Mouse (Mus musculus) duodenum, adult 2 months (tissue): ENCODE data around the gene Gm2696. TPM values are rescaled to one million over a fixed set of nuclear protein-coding genes. Genes with fewer than 3 reads are reported as not detected.

Experiments
- polyA plus RNA-seq: library from polyadenylated mRNA; depleted of rRNA; stranded (reverse); fragments of >200 nt; gene quantifications from 2 replicates; pipeline ENCODE4 v1.2.3, GENCODE M21; 2012; ENCODE audit warnings: low replicate concordance; rRNA removed

Gene Gm2696
- polyA plus RNA-seq: not detected in 2 replicates

DNA sequence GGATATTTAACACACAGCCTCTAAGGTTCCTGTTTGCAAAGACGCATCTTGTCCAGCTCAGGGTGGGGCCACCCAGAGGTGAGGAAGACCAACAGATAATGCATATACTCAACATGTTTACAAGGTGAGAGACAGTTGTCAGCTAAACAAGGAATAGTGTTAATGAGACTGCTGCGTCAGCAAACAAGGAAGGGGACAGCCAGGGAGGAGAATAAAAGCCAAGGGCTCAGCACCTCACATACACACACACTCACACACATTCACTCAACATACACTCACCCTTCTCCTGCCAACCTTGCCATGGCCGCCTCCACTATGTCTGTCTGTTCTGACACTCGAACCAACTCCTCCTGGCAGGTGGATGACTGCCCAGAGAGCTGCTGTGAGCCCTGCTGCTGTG, at the start of gene Gm2696:
Gene Gm2696 (plus strand): TSS at position 301 of the 400 bp plus-strand sequence.

DNA sequence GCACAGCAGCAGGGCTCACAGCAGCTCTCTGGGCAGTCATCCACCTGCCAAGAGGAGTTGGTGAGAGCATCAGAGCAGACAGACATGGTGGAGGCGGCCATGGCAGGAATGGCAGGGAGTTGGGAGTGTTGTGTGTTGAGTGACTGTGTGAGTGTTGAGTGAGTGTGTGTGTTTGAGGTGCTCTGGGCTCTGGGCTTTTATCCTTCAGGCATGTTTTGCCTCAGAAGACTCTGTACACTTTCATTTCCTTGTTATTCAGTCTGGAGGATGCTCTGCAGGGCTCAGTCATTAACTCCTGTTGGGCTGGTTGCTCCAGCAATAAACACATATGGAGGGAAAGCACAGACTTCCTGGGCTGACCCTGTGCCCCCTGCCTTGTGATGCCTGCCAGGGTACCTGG, 43.3 kb upstream of the Gm2696 start, which contains the start of gene Gm3238:
Gene Gm3238 (minus strand): TSS at position 101 of the 400 bp plus-strand sequence.

DNA sequence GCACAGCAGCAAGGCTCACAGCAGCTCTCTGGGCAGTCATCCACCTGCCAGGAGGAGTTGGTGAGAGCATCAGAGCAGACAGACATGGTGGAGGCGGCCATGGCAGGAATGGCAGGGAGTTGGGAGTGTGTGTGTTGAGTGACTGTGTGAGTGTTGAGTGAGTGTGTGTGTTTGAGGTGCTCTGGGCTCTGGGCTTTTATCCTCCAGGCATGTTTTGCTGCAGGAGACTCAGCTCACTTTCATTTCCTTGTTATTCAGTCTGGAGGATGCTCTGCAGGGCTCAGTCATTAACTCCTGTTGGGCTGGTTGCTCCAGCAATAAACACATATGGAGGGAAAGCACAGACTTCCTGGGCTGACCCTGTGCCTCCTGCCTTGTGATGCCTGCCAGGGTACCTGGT, 37.6 kb upstream of the Gm2696 start, which contains the start of gene Gm7138:
Gene Gm7138 (minus strand): TSS at position 101 of the 400 bp plus-strand sequence.

DNA sequence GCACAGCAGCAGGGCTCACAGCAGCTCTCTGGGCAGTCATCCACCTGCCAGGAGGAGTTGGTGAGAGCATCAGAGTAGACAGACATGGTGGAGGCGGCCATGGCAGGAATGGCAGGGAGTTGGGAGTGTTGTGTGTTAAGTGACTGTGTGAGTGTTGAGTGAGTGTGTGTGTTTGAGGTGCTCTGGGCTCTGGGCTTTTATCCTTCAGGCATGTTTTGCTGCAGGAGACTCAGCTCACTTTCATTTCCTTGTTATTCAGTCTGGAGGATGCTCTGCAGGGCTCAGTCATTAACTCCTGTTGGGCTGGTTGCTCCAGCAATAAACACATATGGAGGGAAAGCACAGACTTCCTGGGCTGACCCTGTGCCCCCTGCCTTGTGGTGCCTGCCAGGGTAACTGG, 32.0 kb upstream of the Gm2696 start, which contains the start of gene Gm3250:
Gene Gm3250 (minus strand): TSS at position 101 of the 400 bp plus-strand sequence.

DNA sequence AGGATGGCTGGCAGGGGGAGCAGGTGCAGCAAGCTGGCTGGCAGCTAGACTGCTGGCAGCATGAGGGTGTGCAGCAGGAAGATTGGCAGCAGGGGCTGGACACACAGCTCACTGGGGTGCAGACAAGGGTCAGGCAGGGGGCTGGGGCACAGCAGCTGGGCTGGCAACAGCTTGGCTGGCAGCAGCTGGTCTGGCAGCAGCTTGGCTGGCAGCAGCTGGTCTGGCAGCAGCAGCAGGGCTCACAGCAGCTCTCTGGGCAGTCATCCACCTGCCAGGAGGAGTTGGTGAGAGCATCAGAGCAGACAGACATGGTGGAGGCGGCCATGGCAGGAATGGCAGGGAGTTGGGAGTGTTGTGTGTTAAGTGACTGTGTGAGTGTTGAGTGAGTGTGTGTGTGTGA, 26.6 kb upstream of the Gm2696 start, which contains the start of gene Gm7137:
Gene Gm7137 (minus strand): TSS at position 325 of the 400 bp plus-strand sequence.

DNA sequence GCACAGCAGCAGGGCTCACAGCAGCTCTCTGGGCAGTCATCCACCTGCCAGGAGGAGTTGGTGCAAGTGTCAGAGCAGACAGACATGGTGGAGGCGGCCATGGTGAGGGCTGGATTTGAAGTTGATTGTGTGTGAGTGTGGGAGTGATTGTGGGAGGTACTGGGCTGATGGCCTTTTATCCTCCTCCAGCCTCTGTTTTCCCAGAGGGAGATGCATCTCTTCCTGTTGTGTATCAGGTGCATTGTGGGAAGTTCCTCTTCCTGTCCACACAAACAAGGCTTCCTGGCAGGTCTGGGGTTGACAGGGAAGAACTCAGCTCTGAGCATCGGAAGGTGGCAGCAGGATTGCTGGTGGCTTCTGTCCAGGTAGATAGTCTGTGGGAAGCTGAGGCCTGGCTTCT, 19.5 kb upstream of the Gm2696 start, which contains the start of gene Gm9639:
Gene Gm9639 (minus strand): TSS at position 101 of the 400 bp plus-strand sequence.

DNA sequence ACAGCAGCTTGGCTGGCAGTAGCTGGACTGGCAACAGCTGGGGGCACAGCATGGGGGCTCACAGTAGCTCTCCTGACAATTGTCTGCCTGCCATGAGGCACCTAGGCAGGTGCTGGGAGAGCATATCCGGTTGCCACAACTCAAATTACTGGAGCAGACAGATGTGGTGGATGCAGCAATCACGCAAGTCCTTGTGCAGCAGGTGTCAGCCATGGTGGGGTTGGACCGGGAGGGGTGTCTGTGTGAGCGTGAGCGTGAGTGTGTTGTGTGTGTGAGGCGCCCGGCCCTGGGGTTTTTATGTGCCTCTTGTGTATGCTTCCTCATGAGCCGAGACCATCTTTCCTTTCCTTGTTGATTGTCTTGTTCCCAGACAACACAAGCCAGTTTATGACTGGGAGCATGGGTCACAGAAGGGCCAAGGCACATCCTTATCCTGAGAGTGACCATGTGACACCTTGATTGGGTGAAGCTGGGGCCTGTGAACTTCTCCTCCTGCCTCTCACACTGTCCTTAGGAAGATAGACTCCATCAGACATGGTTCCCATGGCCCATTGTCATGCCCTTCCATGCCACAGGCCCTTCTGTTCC, 15.5 kb upstream of the Gm2696 start, which contains the start of gene Gm19668:
Gene Gm19668 (minus strand): TSS at position 213 of the 588 bp plus-strand sequence.

DNA sequence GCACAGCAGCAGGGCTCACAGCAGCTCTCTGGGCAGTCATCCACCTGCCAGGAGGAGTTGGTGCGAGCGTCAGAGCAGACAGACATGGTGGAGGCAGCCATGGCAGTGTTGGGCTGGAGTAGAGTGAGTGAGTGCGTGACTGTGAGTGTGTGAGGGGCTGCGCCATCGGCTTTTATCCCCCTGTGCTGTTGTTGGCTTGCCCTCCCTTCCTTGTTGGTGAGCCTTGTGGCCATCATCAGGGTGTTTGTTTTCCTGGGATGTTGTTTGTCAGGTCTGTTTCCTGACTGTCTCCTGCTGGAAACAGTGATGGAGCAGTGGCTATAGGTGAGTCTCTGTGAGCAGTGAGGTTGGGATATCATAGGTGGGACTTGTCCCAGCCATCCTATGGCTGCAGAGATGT, 2.7 kb upstream of the Gm2696 start, which contains the start of gene Gm9507:
Gene Gm9507 (minus strand): TSS at position 101 of the 400 bp plus-strand sequence.

DNA sequence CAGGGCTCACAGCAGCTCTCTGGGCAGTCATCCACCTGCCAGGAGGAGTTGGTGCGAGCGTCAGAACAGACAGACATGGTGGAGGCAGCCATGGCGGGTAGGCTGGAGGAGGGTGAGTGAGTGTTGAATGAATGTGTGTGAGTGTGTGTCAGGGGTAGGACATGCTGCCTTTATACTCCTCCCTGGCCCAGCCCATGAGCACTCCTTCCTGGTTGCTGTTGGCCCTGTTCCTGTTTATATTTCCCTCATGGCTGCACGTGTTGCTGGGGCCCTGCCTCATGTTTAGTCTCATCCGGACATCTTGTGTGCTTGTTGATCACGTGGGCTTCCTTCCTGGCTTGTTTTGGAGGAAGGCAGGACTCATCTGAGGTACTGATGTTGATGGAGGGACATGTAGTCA, 12.5 kb downstream of the Gm2696 start, which contains the start of gene Krtap10-4:
Gene Krtap10-4 (minus strand): TSS at position 145 of the 400 bp plus-strand sequence.

DNA sequence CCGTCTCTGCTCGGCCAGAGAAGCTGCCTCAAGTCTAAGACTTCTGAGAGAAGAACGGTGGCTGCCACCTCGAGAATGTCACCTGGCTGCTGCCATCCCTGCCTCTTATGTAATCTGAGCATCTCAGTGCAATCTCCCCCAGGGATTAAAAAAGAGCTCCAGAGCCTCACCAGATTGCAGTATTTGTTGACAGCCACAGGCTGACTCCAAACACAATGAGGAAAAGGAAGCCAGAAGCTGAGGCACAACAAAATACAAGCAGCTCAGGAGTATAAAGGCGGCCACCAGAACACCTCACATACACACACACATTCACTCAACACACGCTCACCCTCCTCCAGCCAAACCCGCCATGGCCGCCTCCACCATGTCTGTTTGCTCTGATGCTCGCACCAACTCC, 21.2 kb downstream of the Gm2696 start, which contains the start of gene Krtap10-10:
Gene Krtap10-10 (plus strand): TSS at position 301 of the 400 bp plus-strand sequence.

DNA sequence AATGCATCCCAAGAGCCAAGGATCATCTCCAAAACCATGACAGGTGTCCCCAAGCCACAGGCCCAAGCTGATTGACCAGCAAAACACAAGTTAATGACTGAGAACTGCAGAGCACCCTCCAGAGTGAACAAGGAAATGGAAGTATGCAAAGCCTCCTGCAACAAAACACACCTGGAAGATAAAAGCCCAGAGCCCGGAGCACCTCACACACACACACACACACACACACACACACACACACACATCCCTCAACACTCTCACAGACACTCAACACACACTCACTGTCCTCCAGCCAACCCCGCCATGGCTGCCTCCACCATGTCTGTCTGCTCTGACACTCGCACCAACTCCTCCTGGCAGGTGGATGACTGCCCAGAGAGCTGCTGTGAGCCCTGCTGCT, 32.0 kb downstream of the Gm2696 start, which contains the start of gene Gm36176:
Gene Gm36176 (plus strand): TSS at position 301 of the 400 bp plus-strand sequence.

DNA sequence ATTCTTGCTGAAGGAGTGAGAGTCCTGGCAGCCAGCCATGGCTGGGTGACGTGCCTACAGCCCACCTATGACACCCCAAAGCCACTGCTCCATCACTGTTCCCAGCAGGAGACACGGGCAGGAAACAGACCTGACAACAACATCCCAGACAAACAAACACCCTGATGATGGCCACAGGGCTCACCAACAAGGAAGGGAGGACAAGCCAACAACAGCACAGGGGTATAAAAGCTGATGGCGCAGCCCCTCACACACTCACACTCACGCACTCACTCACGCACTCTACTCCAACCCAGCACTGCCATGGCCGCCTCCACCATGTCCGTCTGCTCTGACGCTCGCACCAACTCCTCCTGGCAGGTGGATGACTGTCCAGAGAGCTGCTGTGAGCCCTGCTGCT, 38.1 kb downstream of the Gm2696 start, which contains the start of gene Gm10318:
Gene Gm10318 (plus strand): TSS at position 301 of the 400 bp plus-strand sequence.

DNA sequence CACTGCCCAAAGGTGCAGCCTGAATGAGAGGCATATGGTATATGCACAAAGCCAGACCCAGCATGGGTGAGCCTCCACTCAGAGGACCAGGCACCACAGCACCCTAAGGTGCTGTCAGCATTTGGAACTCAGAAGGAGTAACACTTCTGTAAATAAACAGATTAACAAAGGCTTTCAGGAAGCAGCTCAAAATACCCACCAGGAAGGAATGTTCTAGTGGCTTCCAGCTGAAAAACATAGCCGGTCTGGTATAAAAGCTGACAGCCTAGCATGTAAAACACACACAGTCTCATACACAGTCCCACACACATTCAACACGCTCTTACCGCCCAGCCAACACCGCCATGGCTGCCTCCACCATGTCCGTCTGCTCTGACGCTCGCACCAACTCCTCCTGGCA, 47.2 kb downstream of the Gm2696 start, which contains the start of gene Gm3285:
Gene Gm3285 (plus strand): TSS at position 301 of the 400 bp plus-strand sequence.

Other genes starting within 250 kb of the Gm2696 start
- 99.6 and 136 TPM in 2 replicates for gene Pttg1ip, start 233.0 kb upstream of the Gm2696 start, polyA plus RNA-seq
- gene Sumo3, start 208.6 kb upstream of the Gm2696 start, polyA plus RNA-seq: 114 and 144 TPM in 2 replicates
- gene Gm49325, start 208.5 kb upstream of the Gm2696 start, polyA plus RNA-seq: not detected in 2 replicates
- gene Ube2g2, start 192.4 kb upstream of the Gm2696 start, polyA plus RNA-seq: 18.6 and 24.1 TPM in 2 replicates
- 0.19 and 0.56 TPM in 2 replicates for gene Tspear, start 128.1 kb upstream of the Gm2696 start, polyA plus RNA-seq
- gene Gm19402, start 123.9 kb upstream of the Gm2696 start, polyA plus RNA-seq: not detected in 2 replicates
- gene Gm9508, start 117.4 kb upstream of the Gm2696 start, polyA plus RNA-seq: not detected in 2 replicates
- gene Gm10272, start 108.1 kb upstream of the Gm2696 start, polyA plus RNA-seq: 1.1 TPM in 1 of 2 replicates, not detected in the other
- not detected in 2 replicates for gene Gm10024, start 103.2 kb upstream of the Gm2696 start, polyA plus RNA-seq
- gene Gm10142, start 98.9 kb upstream of the Gm2696 start, polyA plus RNA-seq: not detected in 2 replicates
- 0.43 TPM in 1 of 2 replicates, not detected in the other for gene Krtap12-1, start 94.1 kb upstream of the Gm2696 start, polyA plus RNA-seq
- not detected in 2 replicates for gene Gm10100, start 88.2 kb upstream of the Gm2696 start, polyA plus RNA-seq
- not detected in 2 replicates for gene Gm18596, start 72.0 kb upstream of the Gm2696 start, polyA plus RNA-seq
- not detected in 2 replicates for gene Gm9736, start 63.3 kb upstream of the Gm2696 start, polyA plus RNA-seq
- not detected in 2 replicates for gene Gm3233, start 55.0 kb upstream of the Gm2696 start, polyA plus RNA-seq
- gene Gm3238, start 43.4 kb upstream of the Gm2696 start, polyA plus RNA-seq: not detected in 2 replicates
- not detected in 2 replicates for gene Gm7138, start 37.7 kb upstream of the Gm2696 start, polyA plus RNA-seq
- not detected in 2 replicates for gene Gm3250, start 32.1 kb upstream of the Gm2696 start, polyA plus RNA-seq
- not detected in 2 replicates for gene Gm7137, start 26.5 kb upstream of the Gm2696 start, polyA plus RNA-seq
- not detected in 2 replicates for gene Gm9639, start 19.6 kb upstream of the Gm2696 start, polyA plus RNA-seq
- gene Gm19668, start 15.5 kb upstream of the Gm2696 start, polyA plus RNA-seq: not detected in 2 replicates
- not detected in 2 replicates for gene Gm9507, start 2.8 kb upstream of the Gm2696 start, polyA plus RNA-seq
- gene Krtap10-4, start 12.4 kb downstream of the Gm2696 start, polyA plus RNA-seq: not detected in 2 replicates
- gene Krtap10-10, start 21.3 kb downstream of the Gm2696 start, polyA plus RNA-seq: not detected in 2 replicates
- gene Gm36176, start 32.1 kb downstream of the Gm2696 start, polyA plus RNA-seq: not detected in 2 replicates
- gene Gm10318, start 38.2 kb downstream of the Gm2696 start, polyA plus RNA-seq: 0.27 TPM in 1 of 2 replicates, not detected in the other
- not detected in 2 replicates for gene Gm3285, start 47.3 kb downstream of the Gm2696 start, polyA plus RNA-seq
- 6.2 and 6.9 TPM in 2 replicates for gene Lrrc3, start 87.9 kb downstream of the Gm2696 start, polyA plus RNA-seq
- 1.3 and 2.2 TPM in 2 replicates for gene Trpm2, start 155.9 kb downstream of the Gm2696 start, polyA plus RNA-seq
- gene 1810043G02Rik, start 163.8 kb downstream of the Gm2696 start, polyA plus RNA-seq: 13.2 and 15.9 TPM in 2 replicates
- gene Pfkl, start 195.4 kb downstream of the Gm2696 start, polyA plus RNA-seq: 31.3 and 60.7 TPM in 2 replicates
- gene Dnmt3l, start 227.3 kb downstream of the Gm2696 start, polyA plus RNA-seq: 0.21 and 0.59 TPM in 2 replicates
- 0.36 and 0.49 TPM in 2 replicates for gene Aire, start 228.9 kb downstream of the Gm2696 start, polyA plus RNA-seq